Mouse (Mus musculus): Measurements from ENCODE around the gene Lypla2.
A peak's percentile ranks its signal among the peaks of the same experiment; 100 is the strongest.

- TF ChIP-seq CTCF (IDR thresholded peaks at IDR 0.05) (peak; percentile 99), EP300 (IDR thresholded peaks at IDR 0.05) (no peak)
These were observed 18.2 kb downstream of the Lypla2 start for GRCm38 (mm10) chr4:135954241-135954640.
